Mouse (Mus musculus) liver, postnatal 0 days (tissue): Measurements from ENCODE around the gene Ppp1r27.

Experiments used
- CTCF ChIP-seq: sonication (generic); IDR thresholded peaks from 2 replicates; pipeline ENCODE4 v1.5.1; 2016; ENCODE audit warnings: antibody characterized with exemption, low read depth
- EP300 ChIP-seq: IDR thresholded peaks from 2 replicates; pipeline ENCODE4 v1.6.1; 2016; ENCODE audit warnings: antibody characterized with exemption, low read depth, mild to moderate bottlenecking

DNA sequence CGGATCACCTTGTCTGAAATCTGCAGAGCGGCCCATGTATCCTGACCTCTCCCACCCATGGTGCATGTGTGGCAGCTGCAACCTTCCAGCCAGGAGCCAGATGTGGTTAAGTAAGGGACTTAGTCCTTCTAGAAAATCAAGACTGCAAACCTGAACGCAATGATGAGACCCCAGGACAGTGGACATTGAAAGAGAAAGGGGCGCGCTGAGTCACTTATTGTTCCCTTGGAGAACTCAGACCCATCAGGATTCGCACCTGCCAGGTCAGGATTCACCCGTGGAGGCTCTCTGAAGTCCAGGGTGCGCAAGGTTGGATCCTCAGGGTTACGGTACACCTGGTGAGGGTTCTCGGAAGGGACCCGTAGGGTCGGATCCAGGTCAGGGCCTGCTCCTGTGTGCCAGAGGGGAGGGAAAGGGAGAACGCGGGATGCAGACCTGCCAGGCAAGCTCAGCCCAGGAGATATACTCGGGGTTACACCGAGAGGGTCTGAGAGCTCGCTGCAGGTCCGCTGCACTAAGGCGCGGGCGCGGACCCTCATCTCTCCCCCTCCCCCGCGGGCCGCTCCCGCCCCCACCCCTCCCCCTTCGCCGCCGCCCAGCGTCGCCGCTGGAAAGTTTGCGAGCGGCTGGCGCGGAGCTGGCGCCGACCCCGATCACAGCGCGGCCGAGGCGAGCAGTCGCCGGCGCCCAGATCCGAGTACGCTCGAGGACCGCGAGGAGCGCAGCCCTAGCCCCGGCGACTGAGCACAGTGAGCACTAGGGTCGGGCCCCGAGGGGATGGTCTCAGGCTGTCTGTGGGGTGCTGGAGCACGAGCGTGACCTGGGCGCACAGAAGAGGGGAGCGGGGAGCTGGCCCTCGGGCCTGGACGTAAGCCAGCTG, 20.6 kb downstream of the Ppp1r27 start, which contains the start of gene Gcgr:
- TF ChIP-seq EP300 (no peak), CTCF (no peak)
